8 mouse cellular contexts compared by ENCODE assay signal in the genomic region with DNA sequence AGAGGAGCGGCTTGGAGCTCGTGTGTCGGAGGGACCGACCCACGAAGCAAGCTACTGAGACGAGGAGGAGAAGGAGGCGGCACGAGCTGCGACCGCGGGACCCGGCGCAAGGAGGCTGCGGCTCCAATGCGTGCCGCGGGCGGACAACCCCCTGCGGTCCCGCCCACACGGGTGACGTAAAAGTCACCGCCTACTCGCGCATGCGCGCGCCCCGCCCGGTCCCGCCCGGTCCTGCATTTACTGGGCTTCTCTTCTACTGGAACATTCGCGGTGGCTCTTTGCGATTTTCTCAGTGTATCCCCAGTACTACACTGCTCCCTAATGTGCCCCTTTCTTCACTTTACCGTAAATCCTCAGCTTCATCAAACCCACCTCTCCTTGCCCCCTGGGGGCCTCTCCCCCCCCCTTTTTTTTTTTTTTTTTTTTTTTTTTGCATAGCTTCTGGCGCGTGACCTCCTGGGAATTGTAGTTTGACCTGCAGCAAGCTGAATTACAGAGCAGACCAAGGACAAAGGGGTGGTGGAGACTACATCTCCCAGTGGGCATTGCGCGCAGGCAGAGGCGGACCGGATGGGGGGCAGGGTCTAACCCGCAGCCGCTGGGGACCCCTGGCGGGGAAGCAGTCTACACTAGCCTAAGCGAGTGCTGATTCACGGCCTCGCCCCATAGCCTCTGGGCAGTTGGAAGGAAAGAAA. TPM values are rescaled to one million over a fixed set of nuclear protein-coding genes. Genes with fewer than 3 reads are reported as not detected.
A peak's percentile ranks its signal among the peaks of the same experiment; 100 is the strongest.
DNase-seq lines count a peak whose midpoint lies in the region; ATAC-seq and TF ChIP-seq lines count a peak whose summit lies in the region.

Gene Ywhag, minus strand, starts transcription at position 136 of the 695 bp plus-strand sequence.

- H3K4me2 ChIP-seq in heart, embryonic 12.5 days: peak within 1 kb of the TSS; percentile 71
- peak within 1 kb of the TSS; percentile 69 for H3K4me2 ChIP-seq in kidney, postnatal 0 days (ENCODE audit: low read length)
- peak within 1 kb of the TSS; percentile 65 for H3K4me2 ChIP-seq in liver, embryonic 11.5 days
- peak within 1 kb of the TSS; percentile 67 for H3K4me2 ChIP-seq in stomach, embryonic 14.5 days (replicated peaks; ENCODE audit: low read depth, low read length)

- peak within 1 kb of the TSS; percentile 97 for H3K4me3 ChIP-seq in heart, embryonic 12.5 days
- peak within 1 kb of the TSS; percentile 83 for H3K4me3 ChIP-seq in kidney, postnatal 0 days (replicated peaks; ENCODE audit: low read depth, low read length)
- peak within 1 kb of the TSS; percentile 89 for H3K4me3 ChIP-seq in liver, embryonic 11.5 days (ENCODE audit: low read depth, low read length)
- peak within 1 kb of the TSS; percentile 57 for H3K4me3 ChIP-seq in stomach, embryonic 14.5 days (ENCODE audit: low read depth, low read length)

- peaks cover 21% of the 10 kb centered on the region for H3K4me1 ChIP-seq in heart, embryonic 12.5 days (replicated peaks)
- H3K4me1 ChIP-seq in kidney, postnatal 0 days (replicated peaks; ENCODE audit: insufficient read depth, low read length): 0 out of 2 replicates have a peak, but pooled peaks cover 3% of the 10 kb centered on the region
- peaks cover 16% of the 10 kb centered on the region for H3K4me1 ChIP-seq in liver, embryonic 11.5 days (replicated peaks; ENCODE audit: control insufficient read depth, insufficient read depth, low read length)
- 0 out of 2 replicates have a peak, but pooled peaks cover 3% of the 10 kb centered on the region for H3K4me1 ChIP-seq in stomach, embryonic 14.5 days (ENCODE audit: control insufficient read depth, insufficient read depth, low read length)

- H3K9me3 ChIP-seq in heart, embryonic 12.5 days (replicated peaks): no peaks in the 10 kb centered on the region
- no peaks in the 10 kb centered on the region for H3K9me3 ChIP-seq in kidney, postnatal 0 days (replicated peaks; ENCODE audit: low read length)
- H3K9me3 ChIP-seq in liver, embryonic 11.5 days (ENCODE audit: control insufficient read depth, low read length): no peaks in the 10 kb centered on the region
- H3K9me3 ChIP-seq in stomach, embryonic 14.5 days (ENCODE audit: control insufficient read depth, low read depth, low read length): no peaks in the 10 kb centered on the region

- peak within 1 kb of the TSS; percentile 89 for H3K9ac ChIP-seq in heart, embryonic 12.5 days
- peak within 1 kb of the TSS; percentile 69 for H3K9ac ChIP-seq in kidney, postnatal 0 days (ENCODE audit: low read depth, low read length)
- peak within 1 kb of the TSS; percentile 95 for H3K9ac ChIP-seq in liver, embryonic 11.5 days (ENCODE audit: low read depth, low read length)
- peak within 1 kb of the TSS; percentile 50 for H3K9ac ChIP-seq in stomach, embryonic 14.5 days (replicated peaks; ENCODE audit: low read depth, low read length)

- peak; percentile 94 for ATAC-seq in erythroid progenitor cell, adult 5-6 weeks (replicated peaks; ENCODE audit: low FRiP score, poor library complexity, severe bottlenecking)
- ATAC-seq in heart, embryonic 12.5 days (ENCODE audit: insufficient number of reproducible peaks, low FRiP score): peak; percentile 97
- peak; percentile 93 for ATAC-seq in kidney, postnatal 0 days (replicated peaks; ENCODE audit: low FRiP score, low read depth)
- peak; percentile 94 for ATAC-seq in liver, embryonic 11.5 days (replicated peaks; ENCODE audit: low FRiP score)
- peak; percentile 96 for ATAC-seq in stomach, embryonic 14.5 days (ENCODE audit: insufficient number of reproducible peaks, insufficient read depth, low FRiP score, low read depth)

- DNase-seq in CD4-positive helper T cell, adult 2 months (ENCODE audit: low read depth, low spot score): peak; percentile 98
- peak; percentile 94 for DNase-seq in brain, embryonic 18.5 days (ENCODE audit: low read depth, low spot score)
- DNase-seq in kidney, postnatal 0 days (ENCODE audit: low spot score): peak; percentile 100
- DNase-seq in liver, embryonic 11.5 days (ENCODE audit: low spot score): peak; percentile 97
- DNase-seq in naive thymus-derived CD4-positive, alpha-beta T cell, adult 2 months (ENCODE audit: low read depth): peak; percentile 99

- H3K27ac ChIP-seq in heart, embryonic 12.5 days (ENCODE audit: poor library complexity, severe bottlenecking): peak within 1 kb of the TSS; percentile 97
- H3K27ac ChIP-seq in kidney, postnatal 0 days: peak within 1 kb of the TSS; percentile 98
- peak within 1 kb of the TSS; percentile 98 for H3K27ac ChIP-seq in liver, embryonic 11.5 days (ENCODE audit: low read depth, low read length)
- peak within 1 kb of the TSS; percentile 97 for H3K27ac ChIP-seq in stomach, embryonic 14.5 days (ENCODE audit: low read length)

- no peaks in the 10 kb centered on the region for H3K27me3 ChIP-seq in heart, embryonic 12.5 days (replicated peaks)
- no peaks in the 10 kb centered on the region for H3K27me3 ChIP-seq in kidney, postnatal 0 days (ENCODE audit: insufficient read depth, low read length)
- H3K27me3 ChIP-seq in liver, embryonic 11.5 days (replicated peaks; ENCODE audit: control insufficient read depth, insufficient read depth, low read length): no peaks in the 10 kb centered on the region
- H3K27me3 ChIP-seq in stomach, embryonic 14.5 days (ENCODE audit: control insufficient read depth, insufficient read depth, low read length): no peaks in the 10 kb centered on the region

- H3K36me3 ChIP-seq in heart, embryonic 12.5 days: peaks cover 27% of the 10 kb centered on the region
- H3K36me3 ChIP-seq in kidney, postnatal 0 days (ENCODE audit: insufficient read depth, low read length): peaks cover 12% of the 10 kb centered on the region
- peaks cover 17% of the 10 kb centered on the region for H3K36me3 ChIP-seq in liver, embryonic 11.5 days (ENCODE audit: control insufficient read depth, insufficient read depth, low read length)
- peaks cover 29% of the 10 kb centered on the region for H3K36me3 ChIP-seq in stomach, embryonic 14.5 days (ENCODE audit: control insufficient read depth, insufficient read depth, low read length)

- TF ChIP-seq CTCF in kidney, postnatal 0 days (IDR thresholded peaks at IDR 0.05; ENCODE audit: low read depth): peak; percentile 76

- WGBS in heart, embryonic 12.5 days: under 1% methylated on average over 48 of the region's 48 CpGs
- under 1% methylated on average over 40 of the region's 48 CpGs for WGBS in kidney, postnatal 0 days
- under 1% methylated on average over 47 of the region's 48 CpGs for WGBS in liver, embryonic 11.5 days
- WGBS in stomach, embryonic 14.5 days: under 1% methylated on average over 45 of the region's 48 CpGs

RNA-seq across cellular contexts. Expression of gene Ywhag, which starts in this region (rescaled TPM):
- total RNA-seq in erythroid progenitor cell, adult 5-6 weeks (2015; ENCODE audit: low replicate concordance): 30.3 and 35.2 TPM in 2 replicates
- 11.6 and 12.2 TPM in 2 replicates for total RNA-seq in erythroid progenitor cell, adult 5-6 weeks (2017; ENCODE audit: low replicate concordance)
- 214 and 222 TPM in 2 replicates for polyA plus RNA-seq in heart, embryonic 12.5 days (2016; fragmentation: Nextera tagmentation; extraction: Ambion mirVana)
- 89.4 and 105 TPM in 2 replicates for polyA plus RNA-seq in kidney, postnatal 0 days (2015; fragmentation: Nextera tagmentation; extraction: Ambion mirVana)
- polyA plus RNA-seq in liver, embryonic 11.5 days (2014; fragmentation: Nextera tagmentation; extraction: Ambion mirVana): 97.3 and 99.8 TPM in 2 replicates
- polyA plus RNA-seq in stomach, embryonic 14.5 days (2014; fragmentation: Nextera tagmentation; extraction: Ambion mirVana): 99.4 and 101 TPM in 2 replicates

Comparison
In these comparisons a context has a peak if more than half of its experiments do, and no peak if none do; other contexts are left out.
1. Peak in every context shown above with its lines: DNase-seq, ATAC-seq, H3K4me3 ChIP-seq and H3K27ac ChIP-seq.